Mouse (Mus musculus) heart, embryonic 15.5 days (tissue): ENCODE data around the gene Gorasp2. TPM values are rescaled to one million over a fixed set of nuclear protein-coding genes. Genes with fewer than 3 reads are reported as not detected.

Source experiments
- ATAC-seq: fragments of 200-750 bp; cut with Nextera tagmentation; replicated peaks from 2 replicates; pipeline ENCODE4 v1.8.0; 2017; ENCODE audit warnings: low read depth, moderate TSS enrichment; ENCODE audit not compliant: insufficient number of reproducible peaks, insufficient read depth, low FRiP score
- H3K27ac ChIP-seq: fragments of 300-500 bp; sonication (generic); 2 replicates; pipeline ENCODE4 v1.5.1; 2015; ENCODE audit warnings: mild to moderate bottlenecking, inconsistent platforms
- H3K27me3 ChIP-seq: fragments of 300-500 bp; sonication (generic); 2 replicates; pipeline ENCODE4 v1.6.1; 2015; ENCODE audit warnings: inconsistent platforms
- H3K36me3 ChIP-seq: fragments of 300-500 bp; sonication (generic); 2 replicates; pipeline ENCODE4 v1.6.1; 2015; ENCODE audit warnings: mild to moderate bottlenecking, inconsistent platforms
- H3K4me1 ChIP-seq: fragments of 300-500 bp; sonication (generic); replicated peaks from 2 replicates; pipeline ENCODE4 v1.6.1; 2015; ENCODE audit warnings: inconsistent platforms
- H3K4me2 ChIP-seq: fragments of 300-500 bp; sonication (generic); 2 replicates; pipeline ENCODE4 v1.6.1; 2015; ENCODE audit warnings: inconsistent platforms, mild to moderate bottlenecking, moderate library complexity
- H3K4me3 ChIP-seq: fragments of 300-500 bp; sonication (generic); 2 replicates; pipeline ENCODE4 v1.5.1; 2015; ENCODE audit warnings: mild to moderate bottlenecking, inconsistent platforms
- H3K9ac ChIP-seq: fragments of 300-500 bp; sonication (generic); 2 replicates; pipeline ENCODE4 v1.6.1; 2015; ENCODE audit warnings: mild to moderate bottlenecking, inconsistent platforms
- H3K9me3 ChIP-seq: fragments of 300-500 bp; sonication (generic); replicated peaks from 2 replicates; pipeline ENCODE4 v1.6.1; 2016; ENCODE audit warnings: inconsistent platforms
- WGBS: fragments of 180-500 bp; shearing (Covaris S2); methylation state at CpG from one replicate; pipeline ENCODE4 v1.1.7; 2015; ENCODE audit warnings: mixed read lengths; 5-methylcytosine and 5-hydroxymethylcytosine counted together
- polyA plus RNA-seq: library from polyadenylated mRNA; unstranded; fragments of >200 nt; fragmentation: Nextera tagmentation; extraction: Ambion mirVana; gene quantifications from 2 replicates; pipeline ENCODE4 v1.2.1, GENCODE M21; 2015

Gene Gorasp2
- polyA plus RNA-seq, 1 experiment from 2014 or later, result 113 TPM

GRCm38 (mm10) chr2:70631321-70631720 lies 30.1 kb upstream of the Gorasp2 start:
- Histone ChIP-seq H3K9ac (no peak overlapping the region), H3K4me2 (no peak overlapping the region), H3K4me1 (peaks cover 10% of the 10 kb centered on the region), H3K4me3 (no peak overlapping the region), H3K27ac (no peak overlapping the region), H3K36me3 (no peaks in the 10 kb centered on the region), H3K27me3 (no peaks in the 10 kb centered on the region), H3K9me3 (no peaks in the 10 kb centered on the region)
- 81% methylated on average over 1 of the region's 1 CpGs for WGBS
- no peak for ATAC-seq

DNA sequence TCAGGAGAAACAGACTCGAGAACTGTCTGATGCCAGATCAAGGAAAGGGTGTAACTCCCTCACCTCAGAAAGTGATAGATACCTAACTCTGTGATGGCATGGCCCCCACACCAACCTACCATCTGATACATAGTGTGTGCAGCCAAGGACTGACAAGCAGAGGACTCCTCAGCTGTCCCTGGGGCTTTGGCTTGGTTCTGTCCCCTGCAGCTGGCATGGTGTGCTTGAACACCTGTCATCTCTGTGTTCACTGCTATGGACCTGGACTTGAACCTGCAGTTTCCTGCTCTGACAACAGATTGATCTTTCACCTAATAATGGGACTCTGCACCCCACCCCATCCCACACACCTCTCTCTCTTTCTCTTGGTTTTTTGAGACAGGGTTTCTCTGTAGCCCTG lies 29.0 kb upstream of the Gorasp2 start:
- ATAC-seq, result no peak
- Histone ChIP-seq H3K4me3 (no peak overlapping the region), H3K4me1 (peaks cover 10% of the 10 kb centered on the region), H3K4me2 (no peak overlapping the region), H3K9me3 (no peaks in the 10 kb centered on the region), H3K36me3 (no peaks in the 10 kb centered on the region), H3K27me3 (no peaks in the 10 kb centered on the region), H3K9ac (no peak overlapping the region), H3K27ac (no peak overlapping the region)
- WGBS, result 77% methylated on average over 1 of the region's 1 CpGs

DNA sequence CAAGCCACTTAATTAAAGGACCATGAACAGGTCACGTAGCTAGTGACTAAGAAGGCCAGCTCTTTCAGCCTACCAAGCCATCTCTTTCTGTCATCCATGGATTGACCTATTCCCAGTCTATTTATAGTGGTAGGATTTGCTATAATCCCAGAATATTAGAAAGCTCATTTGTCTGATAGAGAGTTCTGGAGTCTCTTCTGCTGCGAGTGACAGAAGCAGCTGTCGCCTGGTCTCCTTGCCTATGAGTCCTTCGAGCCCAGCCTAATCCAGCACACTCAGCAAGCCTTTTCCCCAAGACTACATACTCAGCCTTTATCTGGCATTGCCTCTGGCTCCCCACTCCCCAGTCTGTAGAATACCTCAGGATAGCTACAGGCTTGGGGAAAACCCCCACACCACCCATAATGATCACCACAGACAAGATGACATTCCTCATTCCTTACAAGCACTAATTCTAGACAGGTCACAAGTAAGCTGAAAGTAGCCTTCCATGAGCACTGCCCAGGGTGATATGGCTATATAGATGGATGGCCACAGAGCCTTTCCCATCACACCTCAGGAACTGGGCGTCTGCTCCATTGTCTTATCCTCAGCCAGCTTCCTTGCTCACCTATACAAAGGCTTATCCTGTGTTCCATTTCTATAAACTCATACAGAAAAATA lies 27.2 kb upstream of the Gorasp2 start:
- Histone ChIP-seq H3K27me3 (no peaks in the 10 kb centered on the region), H3K4me2 (no peak overlapping the region), H3K27ac (no peak overlapping the region), H3K4me3 (no peak overlapping the region), H3K4me1 (peaks cover 9% of the 10 kb centered on the region), H3K9ac (no peak overlapping the region), H3K9me3 (no peaks in the 10 kb centered on the region; the same call in 1 of the 2 replicates), H3K36me3 (no peaks in the 10 kb centered on the region)
- 75% methylated on average over 5 of the region's 5 CpGs for WGBS
- no peak for ATAC-seq

DNA sequence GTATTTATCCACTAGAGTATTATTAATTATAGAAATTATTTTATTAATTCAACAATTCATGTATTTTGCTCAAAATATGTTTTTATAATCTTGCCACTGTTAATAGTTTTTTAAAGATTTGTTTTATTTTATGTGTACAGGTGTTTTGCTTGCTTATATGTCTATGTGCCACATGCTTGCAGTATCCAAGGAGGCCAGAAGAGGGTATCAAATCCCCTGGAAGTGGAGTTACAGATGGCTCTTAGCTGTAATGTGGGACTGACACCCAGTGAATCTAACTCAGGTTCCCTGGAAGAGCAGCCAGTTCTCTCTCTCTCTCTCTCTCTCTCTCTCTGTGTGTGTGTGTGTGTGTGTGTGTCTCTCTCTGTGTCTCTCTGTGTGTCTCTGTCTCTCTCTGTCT lies 20.4 kb upstream of the Gorasp2 start:
- H3K9ac ChIP-seq, result no peak overlapping the region
- no peaks in the 10 kb centered on the region for H3K27me3 ChIP-seq
- ATAC-seq, result no peak
- H3K4me3 ChIP-seq, result no peak overlapping the region
- H3K9me3 ChIP-seq, result no peaks in the 10 kb centered on the region; the same call in 1 of the 2 replicates
- H3K36me3 ChIP-seq, result no peaks in the 10 kb centered on the region
- H3K4me2 ChIP-seq, result no peak overlapping the region
- no peak overlapping the region for H3K27ac ChIP-seq
- H3K4me1 ChIP-seq, result no peaks in the 10 kb centered on the region

- no peak overlapping the region for H3K27ac ChIP-seq
- 67% methylated on average over 16 of the region's 16 CpGs for WGBS
- no peaks in the 10 kb centered on the region; the same call in 1 of the 2 replicates for H3K9me3 ChIP-seq
- H3K4me1 ChIP-seq, result no peaks in the 10 kb centered on the region
- H3K4me3 ChIP-seq, result no peak overlapping the region
- no peak for ATAC-seq
- H3K27me3 ChIP-seq, result no peaks in the 10 kb centered on the region
- H3K9ac ChIP-seq, result no peak overlapping the region
- no peak overlapping the region for H3K4me2 ChIP-seq
- no peaks in the 10 kb centered on the region for H3K36me3 ChIP-seq
Measured at GRCm38 (mm10) chr2:70642971-70643565, 18.3 kb upstream of the Gorasp2 start.

DNA sequence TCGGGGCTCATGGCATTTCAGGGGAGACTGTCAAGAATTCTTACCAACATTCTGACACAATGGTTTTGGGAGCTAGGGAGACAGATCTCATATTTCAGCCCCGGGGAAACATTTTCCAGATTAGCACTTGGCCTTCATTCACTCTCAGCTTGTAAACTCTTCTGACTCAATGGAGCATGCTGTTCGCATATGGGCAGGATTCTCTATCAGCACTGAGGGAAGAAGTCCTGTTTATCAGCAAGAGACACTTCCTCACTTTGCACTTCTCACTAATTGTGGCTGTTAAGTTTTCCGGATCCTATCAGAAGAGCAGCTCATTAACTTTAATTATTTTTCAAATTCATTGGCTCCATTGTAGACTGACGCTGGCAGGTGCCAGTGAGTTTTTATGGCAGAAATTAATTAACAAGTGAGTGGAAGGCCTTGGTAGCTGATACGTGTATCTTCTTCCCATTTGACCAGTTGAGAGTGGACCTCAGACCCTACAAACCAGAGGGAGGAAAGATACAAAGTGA lies 16.1 kb upstream of the Gorasp2 start:
- H3K4me2 ChIP-seq, result no peak overlapping the region
- no peak overlapping the region for H3K27ac ChIP-seq
- no peaks in the 10 kb centered on the region for H3K4me1 ChIP-seq
- H3K9me3 ChIP-seq, result no peaks in the 10 kb centered on the region
- H3K4me3 ChIP-seq, result no peak overlapping the region
- no peaks in the 10 kb centered on the region for H3K36me3 ChIP-seq
- no peaks in the 10 kb centered on the region for H3K27me3 ChIP-seq
- WGBS, result 62% methylated on average over 6 of the region's 6 CpGs
- no peak overlapping the region for H3K9ac ChIP-seq
- no peak for ATAC-seq

DNA sequence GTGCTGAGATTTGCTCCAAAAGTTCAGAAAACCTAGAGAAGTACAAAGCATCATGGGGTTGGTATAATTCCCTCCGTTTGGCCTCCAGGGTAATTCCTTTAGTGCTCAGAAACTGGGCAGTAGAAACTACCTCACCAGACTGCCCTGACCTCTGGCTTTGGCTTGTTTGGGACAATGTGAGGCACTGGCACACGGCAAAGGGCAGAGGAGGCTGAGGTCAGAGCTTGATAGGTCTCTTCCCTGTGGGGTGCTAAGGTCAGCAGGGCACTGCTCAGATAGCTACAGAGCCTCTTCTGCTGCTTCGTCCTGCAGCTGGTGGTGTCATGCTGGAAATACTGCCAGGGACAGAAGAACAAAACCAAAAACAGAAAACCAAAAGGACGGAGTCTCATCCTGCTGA lies 13.7 kb upstream of the Gorasp2 start:
- H3K4me1 ChIP-seq, result no peaks in the 10 kb centered on the region
- no peak overlapping the region for H3K27ac ChIP-seq
- H3K36me3 ChIP-seq, result no peaks in the 10 kb centered on the region
- no peak for ATAC-seq
- 48% methylated on average over 4 of the region's 4 CpGs for WGBS
- H3K27me3 ChIP-seq, result no peaks in the 10 kb centered on the region
- no peak overlapping the region for H3K4me2 ChIP-seq
- no peak overlapping the region for H3K4me3 ChIP-seq
- no peak overlapping the region for H3K9ac ChIP-seq
- no peaks in the 10 kb centered on the region for H3K9me3 ChIP-seq

GRCm38 (mm10) chr2:70648271-70648670 lies 13.1 kb upstream of the Gorasp2 start:
- Histone ChIP-seq H3K36me3 (no peaks in the 10 kb centered on the region), H3K9me3 (no peaks in the 10 kb centered on the region), H3K4me3 (no peak overlapping the region), H3K9ac (no peak overlapping the region), H3K4me2 (no peak overlapping the region), H3K27me3 (no peaks in the 10 kb centered on the region), H3K27ac (no peak overlapping the region), H3K4me1 (no peaks in the 10 kb centered on the region)
- ATAC-seq, result no peak
- WGBS, result 77% methylated on average over 5 of the region's 5 CpGs

GRCm38 (mm10) chr2:70649471-70649870 lies 11.9 kb upstream of the Gorasp2 start:
- WGBS, result 92% methylated on average over 4 of the region's 4 CpGs

DNA sequence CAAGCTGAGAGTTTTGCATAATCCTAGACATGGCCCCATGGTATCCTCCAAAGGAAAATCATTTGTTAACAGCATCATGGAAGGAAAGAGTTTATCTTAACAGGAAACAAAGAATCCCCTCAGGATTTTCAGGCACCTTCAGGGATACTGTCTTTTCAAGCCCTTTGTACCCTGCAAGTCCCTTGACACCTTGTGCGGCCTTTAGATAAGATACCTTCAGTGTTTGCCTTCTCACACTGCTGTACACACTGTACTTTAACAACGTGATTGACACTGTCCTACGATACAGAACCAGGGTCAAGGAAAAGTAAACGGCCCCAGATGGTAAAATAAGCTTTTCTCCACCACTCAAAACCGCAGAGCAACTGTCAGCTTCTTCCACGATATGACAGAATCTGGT lies 9.6 kb upstream of the Gorasp2 start:
- Histone ChIP-seq H3K4me1 (no peaks in the 10 kb centered on the region), H3K36me3 (no peaks in the 10 kb centered on the region), H3K4me3 (no peak overlapping the region), H3K27me3 (no peaks in the 10 kb centered on the region), H3K4me2 (no peak overlapping the region), H3K9ac (no peak overlapping the region), H3K27ac (no peak overlapping the region), H3K9me3 (no peaks in the 10 kb centered on the region)
- 35% methylated on average over 6 of the region's 6 CpGs for WGBS
- ATAC-seq, result no peak

More at GRCm38 (mm10) chr2:70649471-70649870, 11.9 kb upstream of the Gorasp2 start:
- H3K4me3 ChIP-seq, result no peak overlapping the region
- H3K9me3 ChIP-seq, result no peaks in the 10 kb centered on the region
- no peaks in the 10 kb centered on the region for H3K36me3 ChIP-seq
- ATAC-seq, result no peak
- no peak overlapping the region for H3K27ac ChIP-seq
- no peaks in the 10 kb centered on the region for H3K4me1 ChIP-seq
- no peak overlapping the region for H3K9ac ChIP-seq
- no peaks in the 10 kb centered on the region for H3K27me3 ChIP-seq
- no peak overlapping the region for H3K4me2 ChIP-seq

- ATAC-seq, result no peak
- Histone ChIP-seq H3K36me3 (no peaks in the 10 kb centered on the region), H3K4me3 (no peak overlapping the region), H3K27me3 (no peaks in the 10 kb centered on the region; the same call in 1 of the 2 replicates), H3K4me2 (no peak overlapping the region), H3K9me3 (no peaks in the 10 kb centered on the region), H3K4me1 (no peaks in the 10 kb centered on the region), H3K9ac (no peak overlapping the region), H3K27ac (no peak overlapping the region)
- 70% methylated on average over 7 of the region's 7 CpGs for WGBS
Measured at GRCm38 (mm10) chr2:70657083-70657482, 4.3 kb upstream of the Gorasp2 start.
